Mouse (Mus musculus): Measurements from ENCODE around the gene Agxt.

DNA sequence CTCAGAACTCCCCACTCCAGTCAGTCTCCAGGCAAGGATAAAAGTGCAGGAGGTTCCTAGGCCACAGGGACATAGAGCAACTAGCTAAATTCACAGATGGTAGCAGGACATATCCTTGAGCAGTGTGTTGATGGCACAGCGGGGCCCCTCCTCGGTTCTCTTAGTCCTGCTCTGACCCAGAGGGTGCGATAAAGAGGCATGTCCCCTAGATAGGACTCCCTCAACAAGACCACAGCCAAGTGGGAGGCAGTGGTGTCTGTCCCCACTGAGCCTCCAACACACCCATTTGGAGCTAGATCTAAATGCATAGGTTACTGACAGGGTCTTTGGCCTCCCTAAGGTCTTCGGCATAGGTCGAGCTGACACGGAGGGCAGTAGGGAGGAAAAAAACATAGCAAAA is 40.8 kb downstream of the Agxt start:
- TF ChIP-seq GATA2 (IDR thresholded peaks at IDR 0.05; ENCODE audit: borderline replicate concordance, low read depth, low read length) (no peak), CTCF (IDR thresholded peaks at IDR 0.05; ENCODE audit: low read depth, low read length) (no peak), GATA1 (IDR thresholded peaks at IDR 0.05; ENCODE audit: borderline replicate concordance, low read length) (no peak), TAL1 (conservative IDR thresholded peaks at IDR 0.05; ENCODE audit: low read depth, low read length) (no peak), POLR2AphosphoS5 (IDR thresholded peaks at IDR 0.05; ENCODE audit: insufficient replicate concordance, low read depth, low read length) (no peak)

Data from G1E (cell line).